Mouse (Mus musculus) frontal cortex, adult (tissue): ENCODE results near the gene Gm11397.
"Not testable (repeated sequence)": the region's sequence is repeated elsewhere in the genome, so short reads cannot be mapped to it uniquely, and the experiment has no call there.

Source experiments
- ATAC-seq: cut with Nextera tagmentation; 2 replicates; pipeline ENCODE4 v1.9.2; 2017; ENCODE audit warnings: mild to moderate bottlenecking, moderate library complexity, mixed read lengths; ENCODE audit not compliant: low TSS enrichment

Gm11397 gene

GRCm38 (mm10) chr13:33395461-33395860, at the start of gene Gm11397:
Gene Gm11397 (plus strand): TSS chr13:33395761.
- not testable (repeated sequence) for ATAC-seq

- ATAC-seq = not testable (repeated sequence)
These were observed 38.9 kb upstream of the Gm11397 start for GRCm38 (mm10) chr13:33356666-33357065.

GRCm38 (mm10) chr13:33432714-33433113, 37.2 kb downstream of the Gm11397 start:
- not testable (repeated sequence) for ATAC-seq
